Mouse (Mus musculus): ENCODE results near the gene Prl3d1.
"Not testable (repeated sequence)": the region's sequence is repeated elsewhere in the genome, so short reads cannot be mapped to it uniquely, and the experiment has no call there.

The Prl3d1 gene

DNA sequence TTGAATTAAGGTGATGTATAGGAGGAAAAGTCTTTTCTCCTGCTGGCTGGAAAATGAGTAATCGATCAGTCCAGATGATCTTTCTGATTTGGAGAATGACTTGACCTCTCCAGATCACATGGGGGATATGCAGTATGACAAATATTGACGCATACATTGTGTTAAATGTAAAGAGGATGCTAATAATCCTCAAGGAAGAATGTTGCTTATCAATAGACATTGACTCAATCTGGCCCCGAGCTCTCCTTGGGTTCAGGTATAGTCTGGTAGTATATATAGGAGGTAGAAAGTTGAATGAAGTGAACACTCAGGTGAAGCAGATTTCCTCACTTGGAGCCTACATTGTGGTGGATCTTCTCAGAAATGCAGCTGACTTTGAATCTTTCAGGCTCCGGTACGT, at the start of gene Prl3d1:
Prl3d1 (plus strand) TSS at position 301 of the 400 bp plus-strand sequence.
- not testable (repeated sequence) for DNase-seq

DNA sequence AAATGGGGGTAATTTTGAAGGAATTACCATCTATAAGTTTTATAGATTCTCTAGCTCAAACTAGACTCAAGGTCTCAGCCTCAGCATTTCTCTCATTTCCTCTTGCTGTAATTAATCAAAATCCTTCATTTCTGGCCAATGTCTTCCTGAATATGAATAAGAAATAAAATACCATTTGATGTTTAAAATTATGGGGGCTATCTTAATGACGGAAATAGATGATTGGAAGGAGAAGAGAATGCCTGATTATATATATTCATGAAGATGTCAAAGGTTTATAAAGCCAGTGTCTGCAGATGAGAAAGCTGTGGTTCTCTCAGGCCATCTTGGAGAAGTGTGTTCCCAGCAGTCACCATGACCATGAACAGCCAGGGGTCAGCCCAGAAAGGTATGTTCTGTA, 36.7 kb upstream of the Prl3d1 start, which contains the start of gene Prl:
Prl (plus strand) TSS at position 301 of the 400 bp plus-strand sequence.
- no peak for DNase-seq

GRCm38 (mm10) chr13:27059177-27059576, 34.8 kb upstream of the Prl3d1 start:
- DNase-seq: no peak

DNA sequence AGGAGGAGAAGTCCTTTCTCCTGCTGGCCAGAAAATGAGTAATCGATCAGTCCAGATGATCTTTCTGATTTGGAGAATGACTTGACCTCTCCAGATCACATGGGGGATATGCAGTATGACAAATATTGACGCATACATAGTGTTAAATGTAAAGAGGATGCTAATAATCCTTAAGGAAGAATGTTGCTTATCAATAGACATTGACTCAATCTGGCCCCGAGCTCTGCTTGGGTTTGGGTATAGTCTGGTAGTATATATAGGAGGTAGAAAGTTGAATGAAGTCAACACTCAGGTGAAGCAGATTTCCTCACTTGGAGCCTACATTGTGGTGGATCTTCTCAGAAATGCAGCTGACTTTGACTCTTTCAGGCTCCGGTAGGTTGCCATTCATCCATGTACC, 27.4 kb downstream of the Prl3d1 start, which contains the start of gene Prl3d2:
Prl3d2 (plus strand) TSS at position 301 of the 400 bp plus-strand sequence.
- DNase-seq: not testable (repeated sequence)

GRCm38 (mm10) chr13:27148264-27148663, 54.3 kb downstream of the Prl3d1 start:
- DNase-seq: no peak

Data from cerebellum, adult 8-10 months (tissue).